Mouse (Mus musculus) cerebellum, postnatal 36 days (tissue): Measurements from ENCODE around the gene Ybx1.
A peak's percentile ranks its signal among the peaks of the same experiment; 100 is the strongest.
"Not testable (repeated sequence)": the region's sequence is repeated elsewhere in the genome, so short reads cannot be mapped to it uniquely, and the experiment has no call there.

ENCODE experiments used
- DNase-seq, 2 experiments: peaks; one replicate each; pipeline ENCODE4 v3.0.0; 2021 to 2022; ENCODE audit warnings: mixed read lengths in 2 of 2

Ybx1 gene

DNA sequence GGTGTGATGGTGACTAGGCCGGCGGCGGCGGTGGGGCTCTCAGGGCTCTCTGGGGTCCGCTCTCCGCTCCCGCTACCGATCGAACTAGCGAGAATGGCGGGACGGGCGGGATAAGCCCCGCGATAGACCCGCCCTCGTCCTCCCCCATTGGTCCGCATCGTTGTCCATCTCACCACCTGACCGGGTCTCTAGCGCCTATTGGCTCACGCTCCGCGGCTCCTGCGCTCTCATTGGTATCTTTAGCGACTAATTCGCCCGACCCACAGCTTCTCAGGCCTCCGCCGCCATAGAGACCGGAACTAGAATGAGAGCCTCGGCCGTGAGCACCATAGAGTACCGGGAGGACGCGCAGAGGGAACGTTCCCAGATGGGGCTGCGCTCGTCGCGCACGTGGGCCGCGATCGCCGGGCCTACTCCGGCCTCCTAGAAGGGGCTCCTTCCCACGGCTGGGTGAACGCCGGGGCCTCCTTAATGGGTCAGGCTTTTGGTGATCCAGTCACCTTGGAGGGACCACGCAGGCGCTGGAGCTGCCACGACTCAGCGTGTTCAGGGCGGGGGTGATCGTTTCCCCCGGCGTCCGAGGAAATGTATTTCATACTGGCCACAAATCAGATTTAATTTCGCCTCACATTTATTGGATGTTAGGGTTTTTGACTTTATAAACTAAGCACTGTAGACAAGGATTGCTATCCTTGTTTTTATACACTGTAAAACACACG is at the start of gene Ybx1:
Gene Ybx1, minus strand, starts transcription at position 190 of the 719 bp plus-strand sequence.
- peak; percentile 100 for DNase-seq

DNA sequence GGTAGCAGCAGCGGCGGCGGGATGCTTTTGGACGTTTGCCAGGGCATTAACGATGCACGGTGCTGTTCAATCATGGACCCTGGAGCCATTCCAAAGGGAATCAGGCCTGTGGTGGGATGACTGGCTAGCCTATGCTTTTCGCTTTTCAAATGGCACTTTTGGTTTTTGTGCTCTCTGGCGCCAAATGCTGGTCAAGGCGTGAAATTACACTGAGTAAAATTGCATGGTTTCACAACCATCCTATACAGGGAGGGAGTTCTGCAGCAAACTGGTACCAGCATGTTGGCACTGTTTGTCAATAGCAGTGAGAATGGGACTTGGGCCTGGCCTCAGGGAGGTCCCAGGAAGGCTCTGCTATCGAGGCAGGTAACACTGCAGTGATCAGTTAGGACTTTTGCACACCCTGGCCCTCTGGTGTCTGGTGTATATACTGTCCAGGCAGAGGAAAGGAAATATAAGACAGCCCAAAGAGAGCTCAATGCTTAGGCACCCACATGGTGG is 44.5 kb upstream of the Ybx1 start:
- peak; percentile 30 to 49 for DNase-seq

DNA sequence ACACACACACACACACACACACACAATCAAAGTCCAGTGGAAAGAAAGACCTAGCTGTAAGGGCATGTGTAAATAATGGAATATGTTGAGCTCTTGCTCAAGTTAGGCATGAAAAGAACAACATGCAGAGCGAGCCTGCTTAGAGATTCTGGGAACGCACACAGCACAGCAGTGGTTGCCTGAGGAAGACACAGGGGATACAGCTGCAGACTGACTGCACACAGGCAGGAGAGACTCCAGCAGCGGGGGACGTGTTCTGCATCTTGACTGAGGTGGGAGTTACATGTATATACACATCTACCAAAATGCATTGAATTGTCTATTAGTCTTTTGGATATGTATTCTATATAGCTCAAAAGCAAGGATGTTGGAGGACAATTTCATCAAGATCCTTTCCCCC is 44.0 kb upstream of the Ybx1 start:
- no peak for DNase-seq

DNA sequence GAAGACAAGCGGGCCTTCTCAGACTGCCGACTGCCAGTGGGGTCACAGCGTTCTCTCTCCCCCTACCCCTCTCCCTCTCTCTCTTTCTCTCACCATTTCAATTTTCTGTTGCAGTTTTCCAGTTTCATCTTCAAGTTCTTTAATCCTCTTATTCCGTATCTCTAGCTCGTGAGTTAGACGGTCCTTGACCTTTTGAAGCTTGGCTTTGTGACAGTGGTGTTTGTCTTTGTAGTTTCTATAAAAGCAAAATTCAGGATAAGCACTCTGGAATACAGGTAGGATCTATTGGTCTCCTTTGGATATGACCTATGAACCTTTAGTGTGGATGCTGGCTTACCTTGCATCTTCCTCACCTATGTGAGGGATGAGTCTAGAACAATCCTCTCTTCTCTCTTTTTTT is 39.1 kb upstream of the Ybx1 start:
- no peak for DNase-seq

DNA sequence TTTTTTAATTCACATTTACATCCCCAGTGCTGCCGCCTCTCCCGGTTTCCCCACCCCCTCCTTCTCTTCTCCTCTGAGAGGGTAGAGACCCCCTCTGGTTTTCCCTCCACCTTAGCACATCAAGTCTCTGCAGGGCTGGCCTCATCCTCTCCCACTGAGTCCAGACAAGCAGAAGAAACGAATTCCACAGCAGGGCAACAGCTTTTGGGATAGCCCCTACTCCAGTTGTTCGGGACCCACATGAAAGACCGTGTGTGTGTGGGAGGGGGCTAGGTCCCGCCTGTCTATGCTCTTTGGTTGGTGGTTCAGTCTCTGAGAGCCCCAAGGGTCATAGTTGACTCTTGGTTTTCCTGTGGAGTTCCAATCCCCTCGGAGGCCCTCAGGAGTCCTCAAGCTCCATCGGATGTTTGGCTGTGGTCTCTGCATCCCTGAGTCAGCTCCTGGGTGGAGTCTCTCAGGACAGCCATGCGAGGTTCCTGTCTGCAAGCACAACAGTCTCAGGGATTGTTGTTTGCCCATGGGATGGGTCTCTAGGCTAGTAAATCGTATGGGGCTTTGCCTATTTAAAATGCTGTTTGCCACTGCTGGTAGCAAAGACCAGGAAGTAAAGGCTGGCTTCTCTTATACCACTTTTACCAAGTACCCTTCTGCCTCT is 26.6 kb upstream of the Ybx1 start:
- peak in 1 of 2 experiments; percentile 12 for DNase-seq

DNA sequence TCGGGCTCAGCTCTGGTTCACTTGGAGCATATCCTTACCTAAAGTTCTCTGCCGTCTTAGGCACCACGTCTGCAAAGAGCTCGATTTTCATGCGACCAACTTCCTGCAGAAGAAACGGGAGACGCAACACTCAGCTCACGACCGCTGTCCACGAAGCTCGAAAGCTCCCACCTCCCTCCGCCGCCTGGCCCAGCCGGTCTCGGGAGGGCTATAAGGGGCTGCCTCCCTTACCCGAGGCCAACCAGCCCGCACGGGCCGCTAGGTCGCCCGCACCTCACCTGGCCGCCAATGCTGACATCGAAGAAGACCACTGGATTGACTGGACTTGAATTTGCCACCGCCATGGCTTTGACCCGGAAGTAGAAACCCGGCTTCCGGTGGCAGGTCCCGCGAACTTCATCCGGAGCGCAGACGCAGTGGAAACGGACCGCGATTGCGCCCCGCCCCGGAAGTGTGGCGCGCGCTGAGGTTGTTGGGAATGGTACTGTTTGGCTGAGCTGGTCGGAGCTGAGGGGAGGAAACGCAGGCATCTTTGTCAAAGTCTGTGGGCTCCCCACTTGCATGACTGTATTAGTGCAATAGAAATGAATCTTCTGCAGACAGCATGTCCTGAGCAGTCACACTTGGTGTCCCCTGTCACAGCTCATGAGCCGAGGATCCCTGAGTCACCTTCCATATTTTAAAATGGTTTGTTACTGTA is 25.9 kb upstream of the Ybx1 start, which contains the start of gene Ppih:
Gene Ppih, minus strand, starts transcription at position 416 of the 700 bp plus-strand sequence.
- peak; percentile 97 for DNase-seq

DNA sequence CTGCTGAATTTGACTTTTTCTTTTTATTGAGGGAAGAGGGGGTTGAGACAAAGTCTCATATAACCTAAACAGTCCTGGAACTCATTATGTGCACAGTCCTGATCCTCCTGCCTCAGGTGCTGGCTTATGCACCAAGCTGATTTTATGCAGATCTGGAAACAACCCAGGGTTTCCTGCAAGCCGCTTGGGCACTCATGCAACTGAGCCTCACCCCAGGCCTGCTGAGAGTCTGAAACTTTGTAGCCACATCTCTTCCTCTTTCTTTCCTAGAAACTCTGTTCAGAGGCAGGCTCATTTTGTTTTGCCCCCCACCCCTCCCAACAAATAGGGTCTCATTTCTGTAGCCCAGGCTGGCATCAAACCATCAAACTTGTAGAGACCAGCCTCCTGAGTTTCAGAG is 19.4 kb upstream of the Ybx1 start:
- no peak for DNase-seq

DNA sequence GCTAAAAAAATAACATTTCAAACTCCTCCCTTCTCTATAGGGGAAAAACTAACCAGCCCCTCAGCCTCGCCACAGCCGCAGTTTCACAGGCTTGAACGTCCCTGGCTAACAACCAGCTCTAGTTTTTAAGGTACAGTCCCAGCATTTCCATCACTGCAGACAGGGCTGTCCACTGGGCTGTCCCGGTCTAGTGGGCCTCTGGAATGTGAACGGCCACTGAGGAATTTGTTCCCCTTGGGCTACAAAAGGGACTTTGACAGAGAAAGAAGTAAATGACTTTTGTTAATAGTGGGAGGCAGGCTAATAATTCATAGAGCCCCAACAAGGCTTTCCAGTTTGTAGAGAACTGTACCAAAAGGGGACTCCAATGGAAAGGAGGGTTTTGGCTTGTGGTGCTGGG is 11.0 kb upstream of the Ybx1 start:
- DNase-seq = no peak

DNA sequence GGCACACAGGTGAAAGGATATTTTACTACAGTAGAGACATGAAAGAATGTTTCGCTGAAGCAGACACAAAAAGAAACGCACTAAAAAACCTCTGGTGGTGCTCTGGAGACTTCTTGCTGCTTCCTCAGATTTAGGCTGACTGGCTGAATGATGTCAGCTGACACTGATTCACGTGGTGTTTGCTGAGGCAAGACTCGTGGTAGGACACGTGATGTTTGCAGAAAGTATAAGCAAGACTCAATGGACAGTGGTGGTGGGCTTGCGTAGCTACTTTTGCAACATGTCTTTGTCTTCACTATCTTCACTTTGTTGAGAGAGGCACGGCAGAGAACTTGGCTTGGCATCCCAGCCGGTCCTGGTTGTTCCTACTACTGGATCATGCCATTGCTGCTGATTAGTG is 8.9 kb upstream of the Ybx1 start:
- DNase-seq = no peak

DNA sequence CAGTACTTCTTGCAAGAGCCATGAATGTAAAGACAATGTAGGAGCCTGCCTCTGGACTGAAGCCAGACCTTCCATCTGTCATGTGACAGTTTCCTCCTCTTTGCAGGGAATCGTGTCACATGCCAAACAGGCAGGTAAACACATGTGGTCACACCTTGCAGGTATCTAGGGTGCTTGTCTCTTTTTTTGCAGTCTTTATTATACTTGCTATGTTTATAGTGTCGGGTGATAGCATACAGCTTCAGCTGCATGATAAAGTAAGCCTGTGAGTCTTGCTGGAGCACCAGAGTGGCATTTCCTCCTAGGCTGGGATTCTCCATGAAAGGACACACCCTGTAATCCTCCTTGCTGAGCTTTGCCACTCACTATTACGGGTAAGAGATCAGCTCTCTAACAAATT is 7.4 kb upstream of the Ybx1 start:
- no peak for DNase-seq

DNA sequence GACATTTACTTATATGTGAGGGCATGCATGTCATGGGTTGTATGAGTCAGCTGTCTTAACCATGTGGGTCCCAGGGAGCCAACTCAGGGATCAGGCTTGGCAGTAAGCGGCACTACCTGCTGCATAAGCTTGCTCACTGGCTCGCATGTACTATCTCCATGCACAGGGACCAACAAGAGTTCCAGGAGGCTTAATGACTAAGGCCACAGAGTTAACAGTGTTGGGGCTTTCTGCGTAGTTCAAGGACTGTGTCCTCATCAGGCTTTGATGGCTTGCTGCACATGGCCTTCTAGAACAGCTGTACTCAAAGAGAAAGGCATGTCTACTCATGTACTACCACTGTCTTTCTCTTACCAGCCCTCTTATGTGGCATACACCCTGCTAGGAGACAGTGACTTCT is 6.4 kb upstream of the Ybx1 start:
- DNase-seq = no peak

DNA sequence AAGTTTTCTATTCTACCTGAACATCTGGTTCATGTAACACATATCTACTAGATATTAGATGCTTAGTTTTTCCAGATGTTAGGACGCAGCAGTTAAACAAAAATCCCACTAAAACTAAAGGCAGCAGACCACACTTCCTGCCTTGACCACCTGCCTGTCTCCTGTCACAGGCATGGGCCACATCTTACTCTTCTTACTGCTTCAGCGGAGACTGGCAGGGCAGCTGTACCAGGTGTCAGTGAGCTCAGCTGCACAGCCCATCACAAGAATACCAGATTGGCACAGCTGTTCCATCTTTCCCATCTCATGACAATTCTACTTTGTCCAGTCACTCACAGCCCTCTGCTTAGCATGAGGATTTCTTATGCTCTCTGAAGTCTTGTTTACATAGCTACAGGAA is 3.0 kb upstream of the Ybx1 start:
- DNase-seq = no peak

DNA sequence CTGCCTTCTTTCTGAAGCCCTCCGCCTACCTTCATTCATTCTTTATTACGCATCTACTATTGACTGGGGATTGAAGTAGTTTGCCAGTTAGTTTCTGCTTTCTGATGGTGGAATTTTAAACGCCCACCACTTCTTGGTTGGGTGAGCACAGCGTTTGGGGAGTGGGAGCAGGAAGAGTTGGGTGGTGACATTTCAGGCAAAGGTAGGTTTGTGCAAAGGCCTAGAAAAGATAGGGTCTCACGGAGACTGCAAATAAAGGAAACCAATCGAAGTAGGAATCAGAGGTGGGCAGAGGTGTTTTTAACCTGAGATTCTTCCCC is 690 bp upstream of the Ybx1 start:
- peak in 1 of 2 experiments; percentile 13 for DNase-seq

DNA sequence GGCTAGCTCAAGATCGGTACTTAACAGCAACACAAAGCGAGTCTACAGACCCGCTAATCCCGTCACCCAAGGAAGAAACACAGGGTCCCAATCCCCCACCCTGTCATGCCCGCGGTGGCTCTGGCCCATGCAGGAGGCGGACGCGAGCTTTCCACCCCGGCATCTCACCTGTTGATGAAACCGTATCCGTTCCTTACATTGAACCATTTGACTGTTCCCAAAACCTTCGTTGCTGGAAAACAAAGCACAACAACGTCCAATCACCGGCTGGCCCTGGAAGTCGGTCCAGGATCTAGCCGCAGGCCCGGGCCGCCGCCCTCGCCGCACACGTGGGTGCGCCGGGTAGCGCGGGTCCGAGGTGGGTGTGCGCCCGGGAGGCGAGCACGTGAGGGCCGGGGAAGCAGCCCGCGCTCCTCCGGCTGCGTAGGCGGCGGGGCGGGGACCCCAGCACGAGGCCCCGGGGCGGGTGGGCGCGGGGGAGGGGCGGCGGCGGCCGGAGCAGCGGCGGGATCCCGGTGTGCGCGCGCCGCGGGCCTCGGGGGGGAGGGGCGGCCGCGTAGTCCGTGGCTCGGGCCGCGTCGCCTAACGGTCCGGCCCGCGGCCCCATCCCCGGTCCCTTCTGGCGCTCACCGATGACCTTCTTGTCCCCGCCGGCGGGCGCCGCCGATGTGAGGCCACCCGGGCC is 688 bp downstream of the Ybx1 start:
- DNase-seq = peak; percentile 29 to 31

DNA sequence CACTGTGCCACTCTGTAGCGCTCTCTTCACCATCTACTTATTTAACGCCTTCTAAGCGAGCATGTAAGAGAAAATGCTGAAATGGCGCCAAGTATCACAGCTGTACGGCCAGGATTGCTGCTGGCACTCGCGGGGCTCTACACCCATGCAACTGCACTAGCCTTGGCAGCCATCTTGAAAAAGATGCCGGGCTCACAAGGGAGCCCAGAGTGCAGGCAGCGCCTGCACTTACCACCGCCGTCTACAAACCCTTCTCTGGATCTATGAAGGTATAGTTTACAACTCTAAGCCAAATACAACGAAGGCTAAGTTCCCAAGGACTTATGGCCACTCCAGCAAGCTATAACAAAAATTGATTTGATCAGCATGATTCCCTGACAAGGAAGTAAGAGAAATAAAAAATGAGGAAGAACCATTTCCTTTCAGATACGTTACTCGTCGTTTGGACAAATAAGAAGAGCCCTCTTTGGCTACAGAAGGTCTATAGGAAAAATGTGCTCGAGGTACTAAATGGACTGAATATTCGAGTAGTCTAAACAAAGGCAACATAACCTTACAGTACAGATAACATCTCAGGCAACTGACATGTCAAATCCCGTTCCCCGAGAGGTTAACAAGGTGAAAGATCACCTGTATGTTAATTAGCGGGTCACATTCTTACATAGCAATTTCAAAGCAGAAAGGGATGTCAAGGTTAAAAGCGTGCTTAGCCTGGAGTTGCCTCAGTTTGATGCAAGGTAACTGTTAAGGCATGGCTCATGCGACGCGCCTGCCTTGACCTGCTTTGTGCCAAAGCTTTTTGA is 1.4 kb downstream of the Ybx1 start:
- peak; percentile 12 to 36 for DNase-seq

DNA sequence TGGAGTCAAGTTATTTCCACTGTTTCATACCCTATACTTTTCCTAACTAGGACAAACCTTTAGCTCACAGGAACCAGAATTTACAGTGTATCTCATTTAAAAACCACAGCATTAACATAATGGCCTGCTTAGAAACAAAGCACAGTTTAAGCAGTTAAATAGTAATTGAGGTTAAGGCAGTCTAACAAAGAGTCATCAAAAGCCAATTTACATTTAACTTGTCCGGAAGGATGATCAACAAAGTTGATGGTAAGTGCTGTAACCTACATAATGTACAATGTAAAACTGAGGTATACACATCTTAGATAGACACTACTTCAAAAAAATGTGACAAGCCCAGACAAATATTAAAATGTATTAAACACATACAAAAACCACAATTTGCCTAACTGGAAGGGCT is 2.5 kb downstream of the Ybx1 start:
- no peak for DNase-seq

DNA sequence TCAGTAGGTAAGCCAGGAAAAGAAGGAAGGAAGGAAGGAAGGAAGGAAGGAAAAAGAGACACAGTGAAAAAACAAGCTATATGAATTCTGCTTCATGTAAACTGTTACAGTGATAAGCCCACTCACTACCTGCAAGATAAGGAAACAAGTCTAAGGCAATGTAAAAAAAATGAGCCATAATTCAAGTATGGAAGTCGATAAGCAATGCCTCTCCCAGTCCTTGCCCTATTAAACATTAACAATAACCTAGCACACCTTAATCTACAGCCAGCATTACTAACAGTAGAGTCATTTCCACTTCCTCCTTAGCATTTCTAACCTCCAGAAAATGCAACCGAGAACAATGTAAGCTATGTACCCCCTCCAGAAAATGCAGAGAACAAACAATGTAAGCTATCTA is 9.1 kb downstream of the Ybx1 start:
- no peak for DNase-seq

DNA sequence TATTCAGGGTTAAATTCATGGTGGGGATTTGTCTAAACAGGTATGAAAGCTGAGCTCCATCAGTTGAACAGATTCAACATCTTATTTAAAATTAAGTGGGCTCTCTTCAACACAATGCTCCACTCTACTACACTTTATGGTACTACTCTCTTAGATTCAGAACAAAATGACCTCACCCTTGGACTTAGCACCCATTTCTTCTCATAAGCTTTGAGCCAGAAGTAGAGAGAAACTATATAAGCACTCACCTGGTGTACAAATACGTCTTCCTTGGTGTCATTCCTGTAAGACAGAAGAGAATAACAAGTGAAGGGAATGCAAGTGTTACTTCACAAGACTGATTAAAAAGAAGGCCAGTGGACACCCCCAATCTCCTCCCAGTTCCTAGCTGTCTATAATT is 9.5 kb downstream of the Ybx1 start:
- no peak for DNase-seq

DNA sequence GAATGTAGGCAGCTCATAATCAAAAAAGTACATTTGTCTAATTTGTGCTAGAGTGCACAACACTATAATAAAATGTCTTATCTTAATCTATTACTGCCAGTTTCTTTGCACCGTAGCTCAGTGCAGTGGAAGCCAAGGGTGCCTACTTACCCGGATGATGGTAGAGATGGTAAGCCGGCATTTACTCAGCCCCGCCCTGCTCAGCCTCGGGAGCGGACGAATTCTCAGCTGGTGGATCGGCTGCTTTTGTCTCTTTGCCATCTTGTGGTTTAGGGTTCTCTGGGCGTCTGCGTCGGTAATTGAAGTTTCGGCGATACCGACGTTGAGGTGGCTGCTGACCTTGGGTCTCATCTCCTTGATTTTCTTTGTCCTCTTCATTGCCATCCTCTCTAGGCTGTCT is 15.6 kb downstream of the Ybx1 start:
- not testable (repeated sequence) for DNase-seq

DNA sequence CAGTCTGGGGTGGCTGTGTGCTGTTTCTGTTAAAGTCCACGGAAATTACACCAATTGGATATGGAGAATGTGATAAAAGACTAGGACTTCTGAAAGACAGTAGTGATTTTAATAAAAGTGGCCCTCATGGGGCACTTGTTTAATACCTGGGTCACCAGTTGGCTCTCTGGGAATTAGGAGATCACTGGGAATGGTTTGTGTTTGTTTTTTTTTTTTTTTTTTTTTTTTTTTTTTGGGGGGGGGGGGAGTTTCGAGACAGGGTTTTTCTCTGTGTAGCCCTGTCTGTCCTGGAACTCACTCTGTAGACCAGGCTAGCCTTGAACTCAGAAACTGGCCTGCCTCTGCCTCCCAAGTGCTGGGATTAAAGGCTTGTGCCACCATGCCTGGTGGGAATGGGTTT is 18.7 kb downstream of the Ybx1 start:
- DNase-seq = no peak

DNA sequence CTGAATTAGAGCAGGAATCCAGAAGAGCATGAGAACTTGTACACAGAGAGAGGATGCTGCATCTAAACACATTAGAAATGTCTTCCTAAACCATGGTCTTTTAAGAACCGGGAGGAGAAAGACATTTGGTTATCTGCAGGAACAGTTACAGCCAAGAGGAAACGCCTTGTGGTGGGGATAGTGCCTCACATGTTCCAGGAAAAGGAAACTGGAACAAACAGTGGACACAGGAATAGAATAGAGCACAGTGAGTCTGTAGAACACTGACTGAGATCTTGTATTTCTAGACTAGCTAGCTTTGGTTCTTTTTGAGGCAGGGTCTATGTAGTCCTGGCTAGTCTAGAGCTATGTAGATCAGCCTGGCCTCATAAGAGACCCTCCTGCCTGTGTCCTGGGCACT is 19.2 kb downstream of the Ybx1 start:
- DNase-seq = no peak

DNA sequence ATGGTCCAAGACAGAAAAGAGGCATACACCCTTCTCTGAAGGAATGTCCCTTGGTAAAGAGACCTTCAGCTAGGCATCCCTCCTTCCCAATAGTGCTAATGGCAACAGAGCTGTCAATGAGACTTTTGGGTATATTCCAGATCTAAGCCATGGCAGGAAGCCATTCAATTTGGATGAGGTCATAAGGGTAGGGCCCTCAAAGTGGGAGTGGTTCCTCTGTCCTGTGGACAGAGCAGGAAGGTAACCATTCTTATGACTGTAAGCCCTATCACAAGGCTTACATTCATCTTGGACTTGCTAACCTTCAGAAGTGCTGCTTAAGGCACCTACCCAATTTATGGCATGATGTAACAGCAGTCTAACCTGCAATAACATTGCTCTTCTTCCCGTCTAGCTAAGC is 19.8 kb downstream of the Ybx1 start:
- DNase-seq = no peak

DNA sequence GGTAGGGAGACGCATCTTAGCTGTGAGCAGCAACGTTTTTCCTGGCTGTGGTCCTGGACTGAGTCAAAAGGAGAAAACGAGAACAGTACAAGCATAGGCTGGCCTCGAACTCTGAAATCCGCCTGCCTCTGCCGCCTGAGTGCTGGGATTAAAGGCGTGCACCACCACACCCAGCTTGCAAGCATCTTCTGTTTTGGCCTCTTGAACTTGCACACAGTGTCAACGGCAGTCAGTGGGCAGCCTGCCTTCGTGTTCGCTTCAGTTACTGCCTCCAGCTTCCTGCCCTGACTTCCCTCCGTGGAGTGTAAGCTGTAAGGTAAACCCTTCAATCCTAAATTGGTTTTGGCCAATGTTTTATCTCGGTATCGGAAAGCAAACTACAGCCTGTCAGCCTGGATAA is 27.8 kb downstream of the Ybx1 start:
- no peak for DNase-seq
